Mouse (Mus musculus): ENCODE data around the gene Cks2.

DNA sequence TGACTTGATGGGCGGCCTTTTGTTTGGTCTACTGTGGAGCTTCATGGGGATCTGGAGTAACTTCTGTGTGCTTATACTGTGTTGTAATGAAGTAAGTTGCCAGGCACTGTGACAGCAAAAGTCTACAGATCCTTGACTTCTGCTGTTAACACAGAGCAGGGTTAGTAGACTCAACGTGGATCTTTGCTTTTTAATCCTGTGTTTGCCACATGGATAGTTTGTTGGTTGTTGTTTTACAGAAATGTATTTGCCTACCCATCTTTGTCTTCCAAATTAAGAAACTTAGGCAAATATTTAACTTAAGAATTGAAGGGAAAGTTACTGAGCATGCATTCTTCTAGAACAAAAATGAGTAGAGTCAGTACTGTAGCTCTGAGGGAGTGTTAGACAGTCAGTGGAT, 18.5 kb downstream of the Cks2 start:
- no peak for TF ChIP-seq POLR2A (IDR thresholded peaks at IDR 0.05; ENCODE audit: borderline replicate concordance, control insufficient read depth, low read depth, low read length)
- TF ChIP-seq CTCF (IDR thresholded peaks at IDR 0.05; ENCODE audit: control insufficient read depth, insufficient read depth, low read length), result no peak

Data from bone marrow, adult 2 months (tissue).